ENCODE assay signal across 8 mouse cellular contexts in genomic region chr9:7050588-7050987, GRCm38 (mm10).
A peak's percentile ranks its signal among the peaks of the same experiment; 100 is the strongest.
DNase-seq lines count a peak whose midpoint lies in the region; ATAC-seq and TF ChIP-seq lines count a peak whose summit lies in the region.

No protein-coding gene starts in this region.

- DNase-seq in adrenal gland, adult (ENCODE audit: inconsistent age in 2 of 2, low spot score in 1 of 2) = peak; percentile 6 to 59
- DNase-seq in adrenal gland, adult 8-10 months = no peak
- peak; percentile 8 to 34 for DNase-seq in layer of hippocampus, postnatal 10 days (ENCODE audit: low spot score in 2 of 2)
- DNase-seq in layer of hippocampus, adult 9-10 months (ENCODE audit: low spot score) = no peak
- DNase-seq in brain, adult 2 months (ENCODE audit: low read depth, low spot score) = peak; percentile 33
- peak; percentile 30 for DNase-seq in kidney, postnatal 0 days (ENCODE audit: low spot score)
- no peak for DNase-seq in stomach, postnatal 0 days (ENCODE audit: low spot score)
- DNase-seq in spleen, adult 12 weeks (ENCODE audit: low spot score) = no peak

- H3K36me3 ChIP-seq in kidney, postnatal 0 days (ENCODE audit: insufficient read depth, low read length) = no peaks in the 10 kb centered on the region
- H3K36me3 ChIP-seq in stomach, postnatal 0 days (ENCODE audit: control insufficient read depth, insufficient read depth, low read length) = no peaks in the 10 kb centered on the region

- H3K27me3 ChIP-seq in kidney, postnatal 0 days (ENCODE audit: insufficient read depth, low read length) = no peaks in the 10 kb centered on the region
- H3K27me3 ChIP-seq in stomach, postnatal 0 days (ENCODE audit: control insufficient read depth, insufficient read depth, low read length) = no peaks in the 10 kb centered on the region

- H3K4me2 ChIP-seq in kidney, postnatal 0 days (ENCODE audit: low read length) = no peak overlapping the region
- H3K4me2 ChIP-seq in stomach, postnatal 0 days (replicated peaks; ENCODE audit: low read depth) = no peak overlapping the region

- H3K9ac ChIP-seq in kidney, postnatal 0 days (ENCODE audit: low read depth, low read length) = no peak overlapping the region
- H3K9ac ChIP-seq in stomach, postnatal 0 days (ENCODE audit: low read length) = no peak overlapping the region

- H3K9me3 ChIP-seq in kidney, postnatal 0 days (replicated peaks; ENCODE audit: low read length) = no peaks in the 10 kb centered on the region
- no peaks in the 10 kb centered on the region for H3K9me3 ChIP-seq in stomach, postnatal 0 days (ENCODE audit: control insufficient read depth, low read length)

- no peak overlapping the region for H3K4me3 ChIP-seq in kidney, postnatal 0 days (replicated peaks; ENCODE audit: low read depth, low read length)
- H3K4me3 ChIP-seq in stomach, postnatal 0 days (ENCODE audit: low read depth, low read length) = no peak overlapping the region

- H3K27ac ChIP-seq in kidney, postnatal 0 days = no peak overlapping the region
- H3K27ac ChIP-seq in stomach, postnatal 0 days (replicated peaks) = no peak overlapping the region

- no peak for TF ChIP-seq EP300 in stomach, postnatal 0 days (optimal IDR thresholded peaks at IDR 0.05)

- peak; percentile 58 for TF ChIP-seq CTCF in kidney, postnatal 0 days (IDR thresholded peaks at IDR 0.05; ENCODE audit: low read depth)
- peak; percentile 63 for TF ChIP-seq CTCF in stomach, postnatal 0 days (IDR thresholded peaks at IDR 0.05; ENCODE audit: low read depth)

- 75% methylated on average over 3 of the region's 3 CpGs for WGBS in kidney, postnatal 0 days
- WGBS in stomach, postnatal 0 days = 72% methylated on average over 3 of the region's 3 CpGs

- no peak for ATAC-seq in kidney, postnatal 0 days (replicated peaks; ENCODE audit: low FRiP score, low read depth)
- ATAC-seq in stomach, postnatal 0 days (ENCODE audit: low FRiP score, low TSS enrichment) = no peak

- H3K4me1 ChIP-seq in kidney, postnatal 0 days (replicated peaks; ENCODE audit: insufficient read depth, low read length) = no peaks in the 10 kb centered on the region
- no peaks in the 10 kb centered on the region for H3K4me1 ChIP-seq in stomach, postnatal 0 days (replicated peaks; ENCODE audit: control insufficient read depth, insufficient read depth)

Comparison
In these comparisons a context has a peak if more than half of its experiments do, and no peak if none do; other contexts are left out.
1. DNase-seq: peak in adrenal gland, adult (2 of 2), layer of hippocampus, postnatal 10 days (2 of 2), brain, adult 2 months (single experiment) and kidney, postnatal 0 days (single experiment); none in adrenal gland, adult 8-10 months (single experiment), layer of hippocampus, adult 9-10 months (single experiment), stomach, postnatal 0 days (single experiment) and spleen, adult 12 weeks (single experiment).